Mouse (Mus musculus): Measurements from ENCODE around the gene Gm10840. TPM values are rescaled to one million over a fixed set of nuclear protein-coding genes. Genes with fewer than 3 reads are reported as not detected.
"Not testable (repeated sequence)": the region's sequence is repeated elsewhere in the genome, so short reads cannot be mapped to it uniquely, and the experiment has no call there.

Gene Gm10840
- total RNA-seq (2021) = not detected
- long read RNA-seq, experiment 1 = 0 reads
- long read RNA-seq, experiment 2 = 0 reads

DNA sequence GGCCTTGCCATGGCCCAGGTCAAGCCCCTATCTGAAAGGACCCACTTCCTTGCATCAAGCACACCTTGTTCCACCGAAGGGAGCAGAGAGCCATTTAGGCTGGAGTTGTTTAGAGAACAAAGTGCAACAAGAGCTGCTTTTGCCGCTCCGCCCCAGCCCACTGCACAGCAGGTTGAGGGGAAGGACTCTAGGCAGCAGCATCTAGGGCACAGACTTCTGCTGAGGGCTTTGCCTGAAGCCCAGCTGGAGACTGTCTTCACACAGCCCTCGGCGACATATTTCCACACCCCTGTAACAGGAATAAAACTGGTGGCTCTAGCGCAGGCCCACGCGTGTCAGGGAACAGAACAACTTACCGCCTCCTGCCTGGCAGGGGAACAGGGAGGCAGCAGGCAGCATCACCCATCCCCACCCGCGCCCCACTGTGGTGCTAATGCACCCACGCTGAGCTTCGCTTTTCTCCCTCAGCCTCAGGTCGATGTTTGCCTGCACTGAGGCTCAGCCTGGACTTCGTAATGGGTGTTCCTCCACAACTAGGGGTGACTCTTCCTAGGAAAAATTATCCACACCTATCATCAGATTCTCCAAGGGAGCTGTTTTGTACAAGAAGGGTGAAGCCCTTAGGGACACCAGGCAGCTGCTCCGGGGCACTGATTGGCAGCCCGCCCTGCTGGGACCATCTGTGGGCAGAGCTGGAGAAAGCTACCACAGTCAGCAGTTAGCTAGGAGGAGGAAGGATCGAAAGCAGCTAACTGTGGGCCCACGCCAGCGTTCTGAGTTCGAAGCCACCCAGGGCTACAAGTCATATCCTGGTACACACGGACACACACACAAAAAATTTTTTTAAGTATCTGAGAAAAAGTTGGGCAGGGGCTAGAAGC lies at the start of gene Gm10840, which contains the start of gene Limd2:
Gm10840 (plus strand) TSS at position 10 of the 881 bp plus-strand sequence.
Limd2 (minus strand) TSS at position 20 of the 881 bp plus-strand sequence.
- DNase-seq (ENCODE audit: low spot score in 2 of 2) = peak; percentile 85 to 90
- no peak for TF ChIP-seq CTCF (conservative IDR thresholded peaks at IDR 0.05)
- peak within 1 kb of the TSS; percentile 100 for H3K27ac ChIP-seq
- H3K4me3 ChIP-seq = peak within 1 kb of the TSS; percentile 85

DNA sequence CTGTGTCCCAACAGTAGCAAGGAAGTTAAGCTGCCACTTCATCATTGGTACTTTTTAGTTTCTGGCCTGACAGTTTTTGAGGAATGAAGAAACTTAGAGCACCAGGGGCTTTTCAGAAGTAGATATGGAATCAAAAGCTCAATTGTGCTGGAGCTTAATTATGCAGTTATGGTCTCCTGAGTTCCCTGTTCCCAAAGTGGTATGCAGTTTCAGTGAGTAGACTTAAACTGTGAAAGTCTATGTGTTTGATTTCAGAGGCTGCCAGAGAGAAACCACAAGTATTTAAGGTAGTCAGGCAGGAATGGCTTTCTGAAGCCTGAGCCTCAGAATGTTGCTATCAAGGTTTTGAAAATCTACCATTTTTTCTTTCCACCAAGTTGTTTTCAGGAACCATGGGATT lies 49.0 kb upstream of the Gm10840 start:
- TF ChIP-seq CTCF (conservative IDR thresholded peaks at IDR 0.05) = no peak
- DNase-seq (ENCODE audit: low spot score in 2 of 2) = no peak
- Histone ChIP-seq H3K27ac (no peak overlapping the region), H3K4me3 (no peak overlapping the region)

DNA sequence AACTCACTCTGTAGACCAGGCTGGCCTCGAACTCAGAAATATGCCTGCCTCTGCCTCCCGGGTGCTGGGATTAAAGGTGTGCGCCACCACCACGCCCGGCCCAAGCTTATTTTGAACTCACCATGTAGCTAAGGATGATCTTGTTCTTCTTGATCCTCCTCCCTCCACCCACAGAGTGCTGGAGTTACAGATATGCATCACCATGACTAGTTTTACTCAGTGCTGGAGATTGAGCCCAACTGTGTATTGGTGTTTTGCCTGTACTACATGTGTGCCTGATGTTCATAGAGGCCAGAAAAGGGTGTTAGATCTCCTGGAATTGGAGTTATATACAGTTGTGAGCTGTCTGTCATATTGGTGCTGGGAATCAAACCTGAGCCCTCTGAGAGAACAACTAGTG lies 38.4 kb upstream of the Gm10840 start:
- no peak overlapping the region for H3K4me3 ChIP-seq
- no peak for DNase-seq (ENCODE audit: low spot score in 2 of 2)
- TF ChIP-seq CTCF (conservative IDR thresholded peaks at IDR 0.05) = no peak
- H3K27ac ChIP-seq = peak overlapping the region; percentile 49

DNA sequence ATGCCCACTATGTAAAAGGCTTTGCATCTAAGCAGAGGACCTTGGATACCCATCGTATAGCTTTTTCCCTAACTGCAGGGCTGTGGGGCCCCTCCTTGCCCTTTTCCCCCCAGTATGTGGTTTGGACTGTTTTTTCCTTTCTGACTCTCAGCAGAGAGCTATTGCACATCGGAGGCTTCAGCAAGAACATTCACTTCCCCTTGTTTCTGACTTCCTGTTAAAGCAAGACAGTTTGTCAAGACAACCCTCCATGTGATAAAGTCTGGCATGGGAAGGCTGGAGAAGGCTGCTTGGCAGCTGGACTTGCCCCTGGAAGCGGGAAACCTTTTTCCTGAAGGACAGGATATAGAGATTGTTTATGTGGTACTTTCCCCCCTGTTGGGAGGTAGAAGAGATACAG lies 37.9 kb upstream of the Gm10840 start:
- peak overlapping the region; percentile 49; the same call in 1 of the 2 replicates for H3K27ac ChIP-seq
- no peak for DNase-seq (ENCODE audit: low spot score in 2 of 2)
- no peak overlapping the region for H3K4me3 ChIP-seq
- no peak for TF ChIP-seq CTCF (conservative IDR thresholded peaks at IDR 0.05)

DNA sequence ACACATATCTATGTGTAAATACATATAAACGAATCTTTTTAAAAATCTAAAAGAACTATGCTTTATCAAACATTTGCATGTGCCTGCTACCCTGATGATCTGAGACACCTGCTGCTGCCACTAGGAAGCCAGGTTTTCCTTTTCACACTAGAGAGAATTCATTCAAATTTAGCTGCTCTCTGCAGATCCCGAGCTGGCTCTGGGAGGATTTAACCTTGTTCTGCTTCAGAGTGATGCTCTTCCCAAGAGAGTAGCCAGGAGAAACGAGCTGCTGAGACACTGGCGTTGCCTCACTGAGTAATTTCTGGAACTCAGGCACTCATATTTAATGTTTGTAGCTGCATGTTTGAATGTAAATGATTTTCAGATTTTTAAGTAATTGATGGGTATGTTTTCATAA lies 35.9 kb upstream of the Gm10840 start:
- TF ChIP-seq CTCF (conservative IDR thresholded peaks at IDR 0.05) = no peak

DNA sequence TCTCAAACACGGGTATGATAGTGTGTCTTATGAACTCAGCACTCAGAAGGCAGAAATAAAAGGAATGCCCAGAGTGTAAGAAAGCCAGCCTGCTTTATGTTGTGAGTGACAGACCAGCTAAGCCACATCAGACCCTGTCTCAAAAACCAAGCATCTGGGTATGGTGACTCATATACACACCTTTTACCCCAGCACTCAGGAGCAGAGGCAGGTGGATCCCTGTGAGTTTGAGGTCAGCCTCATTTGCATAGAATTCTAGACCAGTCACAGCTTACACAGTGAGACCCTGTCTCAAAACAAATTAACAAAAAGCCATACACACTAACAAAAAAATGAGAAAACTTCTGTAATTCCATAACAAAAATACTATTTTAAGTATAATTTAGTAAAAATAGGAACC lies 34.8 kb upstream of the Gm10840 start:
- DNase-seq (ENCODE audit: low spot score in 2 of 2) = no peak
- Histone ChIP-seq H3K27ac (no peak overlapping the region), H3K4me3 (no peak overlapping the region)
- no peak for TF ChIP-seq CTCF (conservative IDR thresholded peaks at IDR 0.05)

More for the DNA sequence above, 35.9 kb upstream of the Gm10840 start:
- no peak overlapping the region for H3K27ac ChIP-seq
- no peak for DNase-seq (ENCODE audit: low spot score in 2 of 2)
- no peak overlapping the region for H3K4me3 ChIP-seq

DNA sequence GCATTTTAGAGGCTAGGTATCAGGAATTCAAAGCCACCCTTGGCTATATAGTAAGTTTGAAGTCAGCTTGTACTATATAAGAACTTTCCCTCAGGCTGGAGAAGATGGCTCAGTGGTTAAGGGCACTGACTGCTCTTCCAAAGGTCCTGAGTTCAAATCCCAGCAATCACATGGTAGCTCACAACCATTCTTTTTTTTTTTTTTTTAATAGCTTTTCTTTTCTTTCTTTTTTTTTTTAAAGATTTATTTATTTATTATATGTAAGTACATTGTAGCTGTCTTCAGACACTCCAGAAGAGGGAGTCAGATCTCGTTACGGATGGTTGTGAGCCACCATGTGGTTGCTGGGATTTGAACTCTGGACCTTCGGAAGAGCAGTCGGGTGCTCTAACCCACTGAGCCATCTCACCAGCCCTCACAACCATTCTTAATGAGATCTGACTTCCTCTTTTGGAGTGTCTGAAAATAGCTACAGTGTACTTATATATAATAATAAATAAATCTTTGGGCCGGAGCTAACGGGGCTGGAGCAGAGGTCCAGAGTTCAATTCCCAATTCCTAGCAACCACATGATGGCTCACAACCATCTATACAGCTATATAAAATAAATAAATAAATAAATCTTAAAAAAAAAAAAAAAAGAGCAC lies 33.8 kb upstream of the Gm10840 start:
- DNase-seq (ENCODE audit: low spot score in 2 of 2); H3K27ac ChIP-seq; H3K4me3 ChIP-seq: not testable (repeated sequence)

DNA sequence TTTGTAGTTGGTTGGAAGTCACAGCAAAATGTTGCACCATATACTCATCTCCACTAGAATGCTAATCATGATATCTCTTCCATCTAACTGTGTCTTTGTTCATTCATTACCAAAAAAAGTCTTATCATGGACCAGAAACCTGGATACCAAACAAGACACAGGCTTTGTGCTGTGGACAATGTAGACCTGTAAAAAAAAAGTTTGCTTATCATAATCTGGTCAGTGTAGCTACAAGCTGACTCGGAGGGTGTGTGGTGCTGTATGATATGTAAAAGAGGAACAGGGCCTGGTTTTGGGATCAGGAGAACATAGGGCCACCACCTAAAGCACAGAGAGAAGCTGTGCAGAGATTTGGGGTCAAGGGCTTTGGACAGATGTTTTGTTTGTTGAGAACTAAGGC lies 31.2 kb upstream of the Gm10840 start:
- TF ChIP-seq CTCF (conservative IDR thresholded peaks at IDR 0.05) = no peak
- no peak for DNase-seq (ENCODE audit: low spot score in 2 of 2)
- Histone ChIP-seq H3K4me3 (no peak overlapping the region), H3K27ac (no peak overlapping the region)

DNA sequence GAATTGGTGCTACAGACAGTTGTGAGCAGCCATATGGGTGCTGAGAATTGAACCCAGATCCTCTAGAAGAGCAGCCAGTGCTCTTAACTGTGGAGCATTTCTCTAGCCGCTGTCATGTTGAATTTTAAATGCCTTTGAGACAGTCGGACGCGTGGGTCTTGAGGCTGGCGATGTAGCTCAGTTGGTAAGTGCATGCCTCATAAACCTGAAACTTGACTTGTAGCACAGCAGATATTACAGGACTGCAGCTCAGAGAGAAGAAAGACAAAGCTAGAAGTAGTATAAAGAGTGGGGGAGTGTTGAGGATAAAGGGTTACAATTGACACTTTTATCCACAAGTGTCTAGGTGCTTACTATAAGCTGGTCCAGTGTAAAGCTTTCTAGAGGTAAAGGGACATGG lies 28.1 kb upstream of the Gm10840 start:
- no peak for TF ChIP-seq CTCF (conservative IDR thresholded peaks at IDR 0.05)
- DNase-seq (ENCODE audit: low spot score in 2 of 2) = no peak
- H3K4me3 ChIP-seq = no peak overlapping the region

DNA sequence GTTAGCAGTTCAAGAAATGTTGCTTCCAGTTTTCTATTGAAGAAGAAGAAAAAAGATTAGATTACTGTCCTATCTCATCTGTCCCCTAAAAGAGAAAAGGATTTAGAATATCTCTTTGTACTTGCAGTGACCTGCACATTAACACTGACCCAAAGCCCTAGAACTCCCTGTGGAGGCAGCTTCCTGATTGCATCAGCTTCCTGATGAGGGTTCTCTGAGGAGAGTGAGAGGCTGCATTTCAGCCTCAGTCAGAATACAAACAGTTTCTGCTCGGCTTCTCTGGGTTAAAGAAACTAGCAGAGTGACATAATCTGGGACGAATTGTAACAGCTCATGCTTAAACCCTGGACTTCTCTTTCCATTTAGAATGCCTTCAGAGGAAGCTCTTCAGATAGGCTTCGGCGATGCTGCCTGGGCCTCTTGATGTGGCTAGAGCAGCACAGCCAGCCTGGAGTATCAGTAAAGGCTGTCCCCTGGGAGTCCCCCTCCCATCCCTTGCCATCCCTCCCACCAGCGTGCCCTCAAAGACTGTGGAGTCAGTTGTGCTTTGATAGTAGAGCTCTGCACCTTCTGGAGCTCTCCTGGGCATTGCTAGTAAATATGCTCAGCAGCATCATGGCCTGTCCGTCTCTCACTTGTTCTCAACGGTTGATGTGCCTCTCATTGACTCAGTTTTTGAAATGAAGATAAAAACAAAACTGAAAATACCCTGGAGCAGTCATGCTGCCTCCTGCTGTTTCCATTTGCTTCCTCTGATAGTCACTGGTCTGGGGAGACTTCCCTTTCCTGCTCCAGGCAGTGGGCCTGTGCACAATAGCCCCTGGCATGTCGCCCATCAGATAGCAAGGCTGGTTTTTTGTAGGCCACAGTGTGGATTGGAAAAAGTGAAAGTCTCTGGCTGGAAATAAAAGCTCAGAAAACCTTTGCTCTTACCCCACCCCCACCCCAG lies 25.8 kb upstream of the Gm10840 start:
- peak; percentile 19 to 36 for DNase-seq (ENCODE audit: low spot score in 2 of 2)
- peak; percentile 38 for TF ChIP-seq CTCF (conservative IDR thresholded peaks at IDR 0.05)
- Histone ChIP-seq H3K4me3 (peak overlapping the region; percentile 26), H3K27ac (peak overlapping the region; percentile 85)

More for the DNA sequence above, 28.1 kb upstream of the Gm10840 start:
- no peak overlapping the region for H3K27ac ChIP-seq

DNA sequence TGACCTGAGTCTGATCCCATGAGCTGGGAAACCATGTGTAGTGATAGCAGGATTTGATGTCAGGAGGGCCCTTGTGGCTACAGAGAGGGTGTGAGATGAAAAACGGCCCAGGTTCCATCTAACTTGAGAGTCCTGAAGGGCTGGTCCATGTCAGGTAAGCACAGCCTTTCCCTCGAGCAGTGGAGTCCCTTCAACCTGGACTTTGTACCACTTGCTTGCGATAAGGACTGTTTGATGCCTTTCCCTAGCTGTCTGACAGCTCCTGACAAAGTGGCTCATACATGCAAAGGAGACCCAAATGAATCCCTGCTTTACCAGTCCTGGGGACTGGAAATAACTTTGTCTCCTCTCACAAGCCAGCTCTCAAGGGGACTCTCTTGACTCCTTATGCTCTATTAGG lies 9.4 kb upstream of the Gm10840 start:
- Histone ChIP-seq H3K27ac (peak overlapping the region; percentile 84), H3K4me3 (no peak overlapping the region)
- TF ChIP-seq CTCF (conservative IDR thresholded peaks at IDR 0.05) = no peak
- no peak for DNase-seq (ENCODE audit: low spot score in 2 of 2)

DNA sequence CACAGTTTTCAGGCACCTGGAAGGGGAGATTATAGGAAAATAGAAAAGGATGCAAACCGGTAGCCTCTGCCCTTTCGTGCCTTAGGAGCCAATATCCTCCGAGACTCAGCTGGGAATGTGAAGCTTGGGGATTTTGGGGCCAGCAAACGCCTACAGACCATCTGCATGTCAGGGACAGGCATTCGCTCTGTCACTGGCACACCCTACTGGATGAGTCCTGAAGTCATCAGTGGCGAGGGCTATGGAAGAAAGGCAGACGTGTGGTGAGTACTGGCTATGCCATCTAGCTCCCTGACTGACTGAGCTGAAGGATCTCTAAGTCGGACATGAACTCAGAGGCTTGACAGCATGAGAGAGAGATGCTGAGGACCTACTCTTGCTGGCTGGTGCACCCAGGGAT lies 8.5 kb upstream of the Gm10840 start:
- H3K4me3 ChIP-seq = no peak overlapping the region
- H3K27ac ChIP-seq = peak overlapping the region; percentile 84
- DNase-seq (ENCODE audit: low spot score in 2 of 2) = peak; percentile 70 to 72
- peak; percentile 67 for TF ChIP-seq CTCF (conservative IDR thresholded peaks at IDR 0.05)

Measured in layer of hippocampus, adult 2 months (tissue).